Mouse (Mus musculus) ovary, postnatal 14 days (tissue): ENCODE measurements around the gene Sema4f.

Experiments used
- DNase-seq: peaks from one replicate; pipeline ENCODE4 v3.0.0; 2022; ENCODE audit warnings: low spot score

Sema4f gene

GRCm38 (mm10) chr6:82939167-82939912 lies at the start of gene Sema4f:
TSS of gene Sema4f (minus strand) at chr6:82939769.
- DNase-seq: peak; percentile 34

DNA sequence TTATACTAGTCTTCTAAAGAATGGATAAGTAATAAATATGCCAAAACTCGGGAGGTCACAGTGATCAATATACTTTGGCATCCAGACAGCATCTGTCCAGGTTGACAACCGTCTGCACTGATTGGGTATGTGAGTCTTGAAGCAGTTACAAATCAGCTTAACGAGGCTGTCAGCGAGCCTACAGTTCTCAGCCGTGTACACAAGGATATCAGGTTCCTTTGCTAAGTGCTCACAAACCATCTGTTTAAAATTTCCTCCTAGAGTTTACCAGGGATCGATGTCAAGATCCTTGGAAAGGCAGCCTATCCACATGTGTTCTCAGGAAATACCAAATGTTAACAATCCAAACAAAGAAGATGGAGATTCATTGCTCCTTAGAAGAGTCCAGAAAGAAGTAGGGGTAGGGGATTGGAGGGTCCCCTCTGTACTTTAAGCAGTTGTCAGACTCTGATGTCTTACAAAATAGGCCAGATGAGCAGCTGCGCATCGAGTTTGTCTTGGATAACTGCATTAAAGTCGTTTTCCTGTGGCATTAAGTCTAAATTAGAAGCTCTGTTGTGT lies 47.9 kb upstream of the Sema4f start:
- DNase-seq: no peak

DNA sequence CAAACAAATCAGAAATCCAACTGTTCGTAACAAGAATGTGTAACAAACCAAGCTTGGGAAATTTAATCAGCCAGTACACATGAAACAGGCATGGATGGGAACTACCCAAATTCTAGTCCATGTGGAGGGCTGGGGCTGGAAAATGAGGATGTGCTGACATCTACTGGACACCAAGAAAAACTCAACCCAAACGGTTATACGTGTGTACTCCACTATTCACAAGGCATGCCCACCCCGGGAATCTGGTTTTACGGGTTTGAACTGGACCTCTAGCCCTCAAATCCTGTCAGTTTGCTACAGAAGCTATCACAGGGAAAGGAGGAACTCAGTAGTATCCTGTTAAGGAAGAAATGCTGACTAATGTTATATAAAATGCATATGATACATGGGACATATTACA lies 31.5 kb upstream of the Sema4f start:
- peak; percentile 51 for DNase-seq

DNA sequence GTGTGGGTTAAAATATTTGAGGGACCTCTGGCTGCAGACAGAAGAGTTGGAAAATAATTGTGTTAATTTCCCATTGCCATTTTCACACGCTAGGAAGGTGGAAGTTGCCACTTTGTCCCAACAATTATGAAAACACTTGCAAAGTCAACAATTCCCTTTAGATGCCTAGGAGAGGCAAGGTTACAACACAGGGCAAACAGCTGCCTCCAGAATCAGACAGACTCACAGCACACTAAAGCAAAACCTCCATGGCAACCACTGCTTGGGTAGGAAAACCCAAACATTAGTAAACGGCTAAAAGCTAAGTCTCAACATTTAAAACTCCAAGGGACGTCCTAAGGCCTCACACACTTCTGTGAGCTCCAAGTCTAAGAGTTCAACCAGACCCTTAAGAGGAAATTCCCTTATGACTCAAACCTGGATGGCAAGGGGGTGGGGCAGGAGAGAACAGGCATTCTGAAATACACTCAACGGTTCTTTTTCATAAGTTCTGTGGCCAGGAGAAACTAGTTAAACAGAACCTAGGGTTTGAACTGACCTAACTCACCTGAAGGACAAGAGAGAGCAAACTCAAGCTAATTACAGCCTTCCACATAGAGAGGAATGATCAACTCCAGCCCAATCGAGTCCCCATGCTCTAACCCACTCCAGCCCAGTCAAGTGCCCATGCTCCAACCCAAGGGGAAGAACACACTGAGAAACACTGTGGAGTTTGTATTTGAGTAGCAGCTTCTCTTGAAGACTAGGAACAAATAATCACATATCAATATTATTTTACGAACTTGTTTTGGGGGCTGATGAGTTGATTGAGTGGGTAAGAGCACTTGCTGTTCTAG lies 29.9 kb upstream of the Sema4f start:
- no peak for DNase-seq

GRCm38 (mm10) chr6:82961664-82962063 lies 22.1 kb upstream of the Sema4f start:
- no peak for DNase-seq

DNA sequence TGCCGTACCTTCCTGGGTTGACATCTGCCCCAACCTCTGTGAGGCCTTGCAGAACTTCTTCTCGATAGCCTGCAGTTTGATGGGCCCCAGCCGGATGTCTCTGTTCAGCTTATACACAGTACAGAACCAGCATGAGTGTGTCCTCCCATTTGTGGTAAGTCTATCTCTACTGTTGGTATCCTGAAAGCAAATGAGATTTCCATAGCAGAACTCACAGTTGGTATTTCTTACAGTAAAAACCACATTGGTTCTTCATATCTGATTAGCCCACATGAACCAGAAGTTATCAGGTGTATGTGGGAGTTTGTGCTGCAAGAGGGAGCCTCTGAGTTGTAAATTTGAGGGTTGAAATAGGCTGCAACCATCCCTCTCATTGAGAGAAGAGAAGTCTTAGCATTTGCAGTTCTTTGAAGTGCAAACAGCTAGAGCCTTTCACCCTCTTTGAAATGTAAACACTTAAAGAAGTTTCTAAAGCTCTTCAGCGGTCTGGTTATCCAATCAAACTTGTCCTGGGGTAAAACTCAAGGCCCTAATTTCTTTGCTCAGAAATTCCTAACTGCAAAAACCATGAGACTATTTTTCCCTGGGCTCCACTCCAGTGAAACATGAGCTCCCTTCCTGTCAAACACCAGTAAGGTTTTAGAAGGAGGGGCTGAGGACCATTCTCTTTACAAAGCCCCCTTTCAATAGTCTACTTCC lies 17.1 kb upstream of the Sema4f start:
- no peak for DNase-seq

DNA sequence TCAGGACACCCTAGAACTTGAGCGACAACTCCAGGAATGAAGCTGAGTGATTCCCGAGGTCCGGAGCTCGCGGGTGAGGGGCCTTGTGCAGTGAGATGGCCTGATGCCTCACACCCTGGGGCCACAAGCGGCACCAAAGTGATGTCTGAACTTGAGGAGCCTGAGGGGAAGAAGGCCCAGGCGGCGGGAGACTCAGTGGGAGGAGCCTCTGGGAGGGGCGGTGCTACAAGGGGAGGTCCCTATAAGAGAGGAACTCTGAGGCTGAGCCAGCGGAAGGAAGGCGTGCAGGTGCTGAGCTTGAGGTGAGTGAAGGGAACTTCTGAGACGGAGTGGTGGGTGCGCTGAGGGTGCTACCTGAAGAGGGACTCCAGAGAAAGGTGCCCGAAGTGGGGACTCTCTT lies 7.1 kb upstream of the Sema4f start, which contains the start of gene M1ap:
Gene M1ap (plus strand): TSS at position 252 of the 400 bp plus-strand sequence.
- DNase-seq: no peak

GRCm38 (mm10) chr6:82945750-82946149 lies 6.2 kb upstream of the Sema4f start:
- no peak for DNase-seq

DNA sequence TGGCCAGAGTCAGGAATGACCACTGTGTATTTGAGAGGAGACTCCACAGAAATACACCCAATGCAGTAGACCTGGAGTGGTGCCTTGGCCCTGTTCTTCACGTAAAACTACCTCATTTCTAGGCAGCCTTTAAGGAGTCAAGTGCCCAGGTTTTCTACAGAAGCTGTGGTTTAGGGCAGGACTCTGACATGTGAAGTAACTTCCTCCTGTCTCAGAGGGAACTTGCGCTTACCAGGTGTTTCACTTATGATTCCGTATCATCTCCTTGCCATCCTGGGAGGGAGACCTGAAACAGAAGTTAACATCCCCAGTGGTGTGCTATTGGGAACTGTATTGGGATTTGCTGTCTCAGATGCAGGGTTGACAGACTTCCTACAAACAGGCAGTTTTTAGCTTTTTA lies 1.2 kb upstream of the Sema4f start:
- DNase-seq: no peak

GRCm38 (mm10) chr6:82934616-82935230 lies 4.8 kb downstream of the Sema4f start:
- no peak for DNase-seq

GRCm38 (mm10) chr6:82927617-82928016 lies 12.0 kb downstream of the Sema4f start:
- DNase-seq: no peak

- DNase-seq: no peak
Observed at GRCm38 (mm10) chr6:82926528-82926927, 13.0 kb downstream of the Sema4f start.

- DNase-seq: no peak
Observed at GRCm38 (mm10) chr6:82926106-82926505, 13.5 kb downstream of the Sema4f start.

DNA sequence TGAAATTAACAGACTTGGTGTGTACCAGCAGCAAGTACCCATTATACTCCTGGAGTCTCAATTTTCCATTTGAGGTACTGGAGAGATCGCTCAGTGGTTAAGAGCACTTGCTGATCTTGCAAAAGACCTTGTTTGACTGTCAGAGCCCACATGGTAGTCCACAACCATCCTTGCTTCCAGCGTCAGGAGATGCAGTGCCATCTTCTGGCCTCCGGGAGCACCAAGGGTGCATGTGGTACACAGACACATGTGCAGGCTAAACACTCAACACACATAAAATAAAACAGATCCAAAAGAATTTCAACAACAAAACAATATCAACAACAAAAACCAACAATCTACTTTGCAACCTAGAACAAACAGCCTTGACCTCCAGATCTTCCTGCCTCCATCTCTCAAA lies 14.6 kb downstream of the Sema4f start:
- no peak for DNase-seq

GRCm38 (mm10) chr6:82921426-82922224 lies 17.9 kb downstream of the Sema4f start:
- no peak for DNase-seq

DNA sequence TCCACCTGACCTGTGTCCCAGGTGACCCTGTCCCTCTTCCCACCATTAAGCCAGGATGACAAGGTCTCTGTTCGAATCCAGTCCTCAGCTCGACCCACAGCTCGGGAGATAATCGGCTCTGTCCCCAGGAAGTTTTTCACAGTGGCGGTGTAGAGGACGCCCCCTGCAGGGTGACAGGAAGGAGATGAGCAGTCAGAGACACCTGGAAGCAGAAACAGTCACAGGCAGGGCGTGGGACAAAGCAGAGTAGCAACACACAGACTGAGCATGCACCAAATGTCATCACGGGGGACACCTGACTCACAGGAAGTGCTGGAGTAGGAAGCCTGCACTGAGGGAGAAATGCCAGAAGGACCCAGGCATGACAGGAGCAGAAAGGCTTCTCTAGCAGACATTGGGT lies 20.0 kb downstream of the Sema4f start:
- no peak for DNase-seq

DNA sequence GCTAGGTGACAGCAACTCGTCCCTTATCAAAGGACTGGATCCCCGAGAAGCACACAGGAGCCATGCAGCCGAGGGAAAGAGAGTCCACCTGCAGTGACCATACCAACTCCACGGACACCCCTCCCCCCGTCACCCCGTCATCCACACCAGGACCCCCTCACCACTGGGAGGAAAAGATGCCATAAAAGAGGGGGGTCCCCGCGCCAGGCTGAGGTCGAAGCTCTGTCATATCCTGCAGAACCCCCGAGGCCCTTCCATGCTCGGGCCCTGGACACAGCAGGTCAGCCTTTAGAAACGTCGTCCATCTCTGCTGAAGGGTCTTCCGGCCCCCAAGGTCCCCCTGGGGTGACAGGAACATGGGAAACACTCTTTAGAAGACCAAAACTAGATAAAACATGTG lies 21.2 kb downstream of the Sema4f start:
- no peak for DNase-seq

DNA sequence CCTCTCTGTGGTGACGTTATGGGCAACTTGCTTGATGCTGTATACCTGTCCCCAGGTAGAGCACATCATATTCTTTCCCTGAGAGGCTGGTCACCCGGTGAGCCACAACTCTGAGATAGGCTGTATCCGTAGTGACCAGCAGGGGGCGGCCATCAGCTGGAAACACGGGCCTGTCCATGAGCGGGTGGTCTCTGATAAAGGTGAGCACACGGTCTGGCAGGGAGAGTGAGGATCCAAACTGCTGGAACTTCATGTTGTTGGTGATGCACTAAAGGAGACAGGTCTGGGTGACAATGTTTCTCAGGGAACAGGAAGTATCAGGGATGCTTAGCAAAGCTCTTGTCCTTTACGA lies 21.8 kb downstream of the Sema4f start:
- peak; percentile 33 for DNase-seq

DNA sequence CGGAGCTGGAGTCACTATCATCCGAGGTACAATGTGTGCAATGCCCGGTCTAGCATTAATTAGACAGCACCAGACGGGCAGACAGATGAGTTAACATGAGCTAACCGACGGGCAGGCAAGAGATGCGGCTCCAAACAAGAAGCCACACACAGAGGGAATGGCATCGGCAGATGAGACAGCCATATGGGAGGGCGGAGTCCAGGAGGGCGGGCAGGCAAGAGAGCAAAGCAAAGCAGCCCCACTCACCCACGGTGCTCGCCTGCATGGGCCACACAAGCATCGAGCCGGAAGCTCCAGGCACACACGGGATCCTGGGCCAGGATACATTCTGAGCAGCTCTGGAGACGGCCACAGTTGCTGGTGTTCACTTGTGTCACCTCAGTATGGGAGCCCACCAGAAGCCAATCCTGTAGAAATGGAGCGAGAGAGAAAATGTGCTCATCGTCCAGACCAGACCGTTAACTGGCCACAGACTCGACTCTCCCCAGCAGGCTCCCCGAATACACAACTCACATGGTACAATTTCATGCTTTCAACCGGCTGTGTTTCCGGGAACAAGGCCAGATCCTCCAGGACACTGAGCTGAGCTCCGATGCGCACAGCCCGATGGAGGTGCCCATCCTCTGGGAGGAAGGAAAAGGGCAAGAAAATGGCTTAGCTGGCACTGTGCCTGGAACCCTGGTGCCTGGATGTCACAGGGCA lies 22.3 kb downstream of the Sema4f start:
- no peak for DNase-seq

GRCm38 (mm10) chr6:82916459-82916858 lies 23.1 kb downstream of the Sema4f start:
- no peak for DNase-seq

DNA sequence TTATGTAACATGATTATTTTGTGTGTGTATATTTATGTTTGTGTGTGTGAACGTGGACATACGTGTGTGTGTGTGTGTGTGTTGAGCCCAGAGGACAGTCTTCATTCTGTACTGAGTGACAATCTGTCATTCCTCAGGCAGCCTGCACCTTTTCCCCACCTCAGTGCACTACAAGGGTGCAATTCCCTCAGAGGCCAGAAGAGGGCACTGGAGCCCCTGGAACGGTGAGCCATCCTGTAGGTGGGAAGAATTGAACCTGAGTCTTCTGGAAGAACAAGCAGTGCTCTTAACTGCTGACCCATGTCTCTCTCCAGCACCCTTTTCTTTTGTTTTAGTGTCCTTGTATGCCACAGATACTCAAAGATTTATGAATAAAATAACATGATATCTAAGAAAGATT lies 23.7 kb downstream of the Sema4f start:
- peak; percentile 32 for DNase-seq
